Mouse (Mus musculus) CH12.LX (cell line): ENCODE results near the gene Ifi35. TPM values are rescaled to one million over a fixed set of nuclear protein-coding genes. Genes with fewer than 3 reads are reported as not detected.

Experiments used
- DNase-seq: peaks from one replicate; pipeline ENCODE4 v3.0.0-alpha.2; 2013; ENCODE audit errors: extremely low read depth
- H3K27ac ChIP-seq: 2 replicates; pipeline ENCODE4 v1.5.1; 2012; ENCODE audit warnings: low read depth, mild to moderate bottlenecking, control low read depth, moderate library complexity; ENCODE audit not compliant: insufficient read depth
- H3K27me3 ChIP-seq: replicated peaks from 2 replicates; pipeline ENCODE3; 2012; ENCODE audit warnings: inconsistent platforms
- H3K36me3 ChIP-seq, 2 experiments: replicated peaks in 1 of 2; 2 replicates each; pipeline versions ENCODE3 to v1.6.1; 2012; ENCODE audit warnings: inconsistent platforms in 1 of 2, low read length in 1 of 2, mild to moderate bottlenecking in 1 of 2, mixed read lengths in 1 of 2, moderate library complexity in 1 of 2; ENCODE audit not compliant: control insufficient read depth in 1 of 2, insufficient read depth in 1 of 2
- H3K4me1 ChIP-seq, 2 experiments: 2 replicates each; pipeline ENCODE4 v1.6.1; 2012; ENCODE audit warnings: inconsistent platforms in 1 of 2, moderate library complexity in 1 of 2; ENCODE audit not compliant: insufficient read depth in 2 of 2, control insufficient read depth in 1 of 2
- H3K4me2 ChIP-seq: 2 replicates; pipeline ENCODE4 v1.6.1; 2012; ENCODE audit warnings: low read depth, mild to moderate bottlenecking, control low read depth; ENCODE audit not compliant: poor library complexity, insufficient read depth, severe bottlenecking
- H3K4me3 ChIP-seq, 3 experiments: fragments of 150-350 bp in 1 of 3; sonication (generic) in 1 of 3; replicated peaks in 1 of 3; 2 replicates each; pipeline versions ENCODE3 to v1.5.1; 2011 to 2012; ENCODE audit warnings: low read depth in 2 of 3, low read length in 2 of 3, mild to moderate bottlenecking in 2 of 3, moderate library complexity in 2 of 3, control low read depth in 1 of 3, improper control_type of control experiment in 1 of 3, inconsistent platforms in 1 of 3, mixed read lengths in 1 of 3; ENCODE audit not compliant: poor library complexity in 1 of 3
- H3K79me2 ChIP-seq: replicated peaks from 2 replicates; pipeline ENCODE4 v1.6.1; 2012; ENCODE audit warnings: mild to moderate bottlenecking, moderate library complexity; ENCODE audit not compliant: control insufficient read depth, poor library complexity, insufficient read depth, severe bottlenecking; ENCODE audit errors: extremely low read depth
- H3K9ac ChIP-seq: 2 replicates; pipeline ENCODE4 v1.6.1; 2012; ENCODE audit warnings: low read depth, mild to moderate bottlenecking, control low read depth, moderate library complexity; ENCODE audit not compliant: insufficient read depth
- H3K9me3 ChIP-seq: replicated peaks from 2 replicates; pipeline ENCODE3; 2012; ENCODE audit warnings: low read length, inconsistent platforms, mixed read lengths
- BHLHE40 ChIP-seq: IDR thresholded peaks from 2 replicates; pipeline ENCODE4 v1.6.1; 2011; ENCODE audit warnings: mild to moderate bottlenecking, low read depth, low read length, improper control_type of control experiment
- CHD1 ChIP-seq: IDR thresholded peaks from 2 replicates; pipeline ENCODE4 v1.6.1; 2012; ENCODE audit warnings: low read depth, low read length, improper control_type of control experiment, inconsistent platforms
- CHD2 ChIP-seq: IDR thresholded peaks from 2 replicates; pipeline ENCODE4 v1.6.1; 2011; ENCODE audit warnings: low read length, improper control_type of control experiment
- E2F4 ChIP-seq: IDR thresholded peaks from 2 replicates; pipeline ENCODE4 v1.6.1; 2011; ENCODE audit warnings: low read depth, low read length, improper control_type of control experiment; ENCODE audit not compliant: insufficient replicate concordance
- ELF1 ChIP-seq: IDR thresholded peaks from 2 replicates; pipeline ENCODE4 v1.6.1; 2014; ENCODE audit warnings: low read depth, mild to moderate bottlenecking, inconsistent platforms, low read length, improper control_type of control experiment
- EP300 ChIP-seq: IDR thresholded peaks from 2 replicates; pipeline ENCODE4 v1.6.1; 2011; ENCODE audit warnings: low read length, improper control_type of control experiment
- HCFC1 ChIP-seq: IDR thresholded peaks from 2 replicates; pipeline ENCODE4 v1.6.1; 2012; ENCODE audit warnings: low read depth, mild to moderate bottlenecking, inconsistent platforms, low read length, improper control_type of control experiment
- JUN ChIP-seq: IDR thresholded peaks from 2 replicates; pipeline ENCODE4 v1.6.1; 2011; ENCODE audit warnings: low read depth, mild to moderate bottlenecking, low read length, improper control_type of control experiment, moderate library complexity; ENCODE audit not compliant: insufficient read depth
- JUND ChIP-seq: conservative IDR thresholded peaks from 2 replicates; pipeline ENCODE4 v1.6.1; 2011; ENCODE audit warnings: low read depth, low read length, improper control_type of control experiment
- KAT2A ChIP-seq: IDR thresholded peaks from 2 replicates; pipeline ENCODE4 v1.6.1; 2012; ENCODE audit warnings: low read length, improper control_type of control experiment, inconsistent platforms; ENCODE audit not compliant: insufficient replicate concordance
- MAX ChIP-seq: IDR thresholded peaks from 2 replicates; pipeline ENCODE4 v1.6.1; 2011; ENCODE audit warnings: low read length, improper control_type of control experiment
- MAZ ChIP-seq: IDR thresholded peaks from 2 replicates; pipeline ENCODE4 v1.6.1; 2012; ENCODE audit warnings: low read depth, mild to moderate bottlenecking, inconsistent platforms, low read length, improper control_type of control experiment, moderate library complexity
- MEF2A ChIP-seq: IDR thresholded peaks from 2 replicates; pipeline ENCODE4 v1.6.1; 2014; ENCODE audit warnings: low read depth, mild to moderate bottlenecking, inconsistent platforms, low read length, improper control_type of control experiment, borderline replicate concordance
- NELFE ChIP-seq: IDR thresholded peaks from 2 replicates; pipeline ENCODE4 v1.6.1; 2011; ENCODE audit warnings: low read depth, low read length, improper control_type of control experiment
- POLR2AphosphoS2 ChIP-seq: IDR thresholded peaks from 2 replicates; pipeline ENCODE4 v1.6.1; 2011; ENCODE audit warnings: low read depth, low read length, improper control_type of control experiment
- RCOR1 ChIP-seq: conservative IDR thresholded peaks from 2 replicates; pipeline ENCODE4 v1.6.1; 2012; ENCODE audit warnings: low read depth, mild to moderate bottlenecking, inconsistent platforms, low read length, improper control_type of control experiment
- SIN3A ChIP-seq: IDR thresholded peaks from 2 replicates; pipeline ENCODE4 v1.6.1; 2012; ENCODE audit warnings: low read length, improper control_type of control experiment, inconsistent platforms
- SMC3 ChIP-seq: IDR thresholded peaks from 2 replicates; pipeline ENCODE4 v1.6.1; 2011; ENCODE audit warnings: low read depth, low read length, improper control_type of control experiment
- TBP ChIP-seq: conservative IDR thresholded peaks from 2 replicates; pipeline ENCODE4 v1.6.1; 2011; ENCODE audit warnings: low read depth, low read length, improper control_type of control experiment
- TCF12 ChIP-seq: IDR thresholded peaks from 2 replicates; pipeline ENCODE4 v1.6.1; 2014; ENCODE audit warnings: low read depth, mild to moderate bottlenecking, inconsistent platforms, low read length, improper control_type of control experiment
- UBTF ChIP-seq: IDR thresholded peaks from 2 replicates; pipeline ENCODE4 v1.6.1; 2012; ENCODE audit warnings: low read depth, mild to moderate bottlenecking, inconsistent platforms, low read length, improper control_type of control experiment, moderate library complexity
- USF2 ChIP-seq: conservative IDR thresholded peaks from 2 replicates; pipeline ENCODE4 v1.6.1; 2011; ENCODE audit warnings: low read depth, low read length, improper control_type of control experiment
- ZKSCAN1 ChIP-seq: IDR thresholded peaks from 2 replicates; pipeline ENCODE4 v1.6.1; 2012; ENCODE audit warnings: low read depth, inconsistent platforms, low read length, improper control_type of control experiment, borderline replicate concordance
- ZNF384 ChIP-seq: IDR thresholded peaks from 2 replicates; pipeline ENCODE4 v1.6.1; 2012; ENCODE audit warnings: low read depth, low read length, improper control_type of control experiment, inconsistent platforms
- dilution Hi-C: fragments of 300-500 bp; cut with MboI; formaldehyde crosslinking; loops from 2 replicates; pipeline ENCODE4 v1.14.3; 2020; ENCODE audit warnings: low sequenced_read_pairs; ENCODE audit not compliant: extremely low pct_unique_long_range_greater_than_20kb, extremely low pct_ligation_motif_present
- in situ Hi-C: fragments of 300-500 bp; cut with MboI; formaldehyde crosslinking; loops from 3 replicates; pipeline ENCODE4 v1.14.3; 2019; ENCODE audit warnings: low sequenced_read_pairs, low pct_ligation_motif_present, low pct_unique_long_range_greater_than_20kb, mixed read lengths
- polyA plus RNA-seq: library from polyadenylated mRNA; unstranded; fragments of >175 nt; gene quantifications from 2 replicates; pipeline ENCODE4 v1.2.1, GENCODE M21; 2012; ENCODE audit warnings: low read depth; ENCODE audit not compliant: insufficient read length
- total RNA-seq, 2 experiments: library from RNA; depleted of rRNA; stranded (reverse); fragments of 300-350 nt in 1 of 2; fragments of >200 nt in 1 of 2; gene quantifications; 2 replicates each; pipeline ENCODE4 v1.2.3; 2012 to 2014

The Ifi35 gene
- total and polyA plus RNA-seq, 3 experiments = 49.3 to 79.1 (median 63.7) TPM

- H3K79me2 ChIP-seq = no peaks in the 10 kb centered on the region
- H3K27me3 ChIP-seq = peaks cover 27% of the 10 kb centered on the region
- H3K27ac ChIP-seq = no peak overlapping the region
- no peak overlapping the region for H3K9ac ChIP-seq
- H3K4me3 ChIP-seq = no peak overlapping the region
- peaks cover 6 to 39% of the 10 kb centered on the region in 2 experiments for H3K4me1 ChIP-seq
- no peak overlapping the region for H3K4me2 ChIP-seq
- in situ Hi-C loops (no loop called here), dilution Hi-C loops (no loop called here)
- H3K36me3 ChIP-seq = no peaks in the 10 kb centered on the region
- H3K9me3 ChIP-seq = no peaks in the 10 kb centered on the region
- DNase-seq = no peak
- TF ChIP-seq KAT2A = no peak
- TF ChIP-seq USF2 = no peak
- no peak for TF ChIP-seq TBP
- no peak for TF ChIP-seq MAX
- TF ChIP-seq SIN3A = no peak
- TF ChIP-seq CHD2 = no peak
- no peak for TF ChIP-seq BHLHE40
- no peak for TF ChIP-seq JUN
- TF ChIP-seq, all 38 proteins: peak for 0
These were observed 23.7 kb downstream of the Ifi35 start for GRCm38 (mm10) chr11:101471926-101472325.

- no peak overlapping the region for H3K27ac ChIP-seq
- dilution Hi-C loops = no loop called here
- in situ Hi-C loops = no loop called here
- DNase-seq = no peak
- H3K9me3 ChIP-seq = no peaks in the 10 kb centered on the region
- peaks cover 23% of the 10 kb centered on the region for H3K27me3 ChIP-seq
- no peak overlapping the region for H3K4me3 ChIP-seq
- no peak overlapping the region for H3K4me2 ChIP-seq
- H3K36me3 ChIP-seq = no peaks in the 10 kb centered on the region
- H3K79me2 ChIP-seq = no peaks in the 10 kb centered on the region
- TF ChIP-seq CHD1 = no peak
- TF ChIP-seq MEF2A = no peak
- TF ChIP-seq ZNF384 = no peak
- TF ChIP-seq ZKSCAN1 = no peak
- TF ChIP-seq ELF1 = no peak
- no peak for TF ChIP-seq TCF12
- no peak for TF ChIP-seq MAX
- no peak for TF ChIP-seq UBTF
- no peak for TF ChIP-seq MAZ
- TF ChIP-seq TBP = no peak
- no peak for TF ChIP-seq E2F4
- no peak for TF ChIP-seq HCFC1
- TF ChIP-seq NELFE = no peak
- TF ChIP-seq JUND = no peak
- TF ChIP-seq RCOR1 = no peak
- no peak for TF ChIP-seq CHD2
- TF ChIP-seq SMC3 = no peak
- TF ChIP-seq EP300 = no peak
- no peak for TF ChIP-seq POLR2AphosphoS2
- peaks cover 6 to 35% of the 10 kb centered on the region in 2 experiments for H3K4me1 ChIP-seq
- no peak overlapping the region for H3K9ac ChIP-seq
These were observed 24.1 kb downstream of the Ifi35 start for GRCm38 (mm10) chr11:101472336-101472735.
